Mouse (Mus musculus) induced T-regulatory cell, adult 2 months (primary cell): ENCODE results near the gene Tspear.
"Not testable (repeated sequence)": the region's sequence is repeated elsewhere in the genome, so short reads cannot be mapped to it uniquely, and the experiment has no call there.

Experiments used
- DNase-seq: peaks from one replicate; pipeline ENCODE4 v3.0.0-alpha.2; 2012; ENCODE audit warnings: low read depth

Gene Tspear

GRCm38 (mm10) chr10:77711157-77711556 is 24.8 kb downstream of the Tspear start, which contains the start of gene Gm10024:
TSS of gene Gm10024 (plus strand) at chr10:77711457.
- not testable (repeated sequence) for DNase-seq

GRCm38 (mm10) chr10:77713734-77714133 is 27.4 kb downstream of the Tspear start:
- DNase-seq, result no peak

- DNase-seq, result no peak
These were observed 29.1 kb downstream of the Tspear start, which contains the start of gene Gm10142 for GRCm38 (mm10) chr10:77715507-77715906. TSS of gene Gm10142 (plus strand) at chr10:77715807.

- DNase-seq, result not testable (repeated sequence)
These were observed 33.9 kb downstream of the Tspear start, which contains the start of gene Krtap12-1 for GRCm38 (mm10) chr10:77720299-77720698. TSS of gene Krtap12-1 (plus strand) at chr10:77720599.

GRCm38 (mm10) chr10:77724855-77725254 is 38.5 kb downstream of the Tspear start:
- DNase-seq, result peak; percentile 3

- DNase-seq, result no peak
These were observed 39.8 kb downstream of the Tspear start, which contains the start of gene Gm10100 for GRCm38 (mm10) chr10:77726186-77726585. TSS of gene Gm10100 (plus strand) at chr10:77726486.

- DNase-seq, result no peak
These were observed 41.9 kb downstream of the Tspear start for GRCm38 (mm10) chr10:77728280-77728679.

GRCm38 (mm10) chr10:77729241-77729640 is 42.9 kb downstream of the Tspear start:
- DNase-seq, result peak; percentile 39

GRCm38 (mm10) chr10:77735928-77736327 is 49.6 kb downstream of the Tspear start:
- DNase-seq, result no peak

- no peak for DNase-seq
These were observed 52.6 kb downstream of the Tspear start for GRCm38 (mm10) chr10:77738929-77739328.

GRCm38 (mm10) chr10:77741924-77742688 is 55.7 kb downstream of the Tspear start, which contains the start of gene Gm18596:
TSS of gene Gm18596 (minus strand) at chr10:77742638.
- not testable (repeated sequence) for DNase-seq

GRCm38 (mm10) chr10:77750686-77751085 is 64.3 kb downstream of the Tspear start:
- not testable (repeated sequence) for DNase-seq

GRCm38 (mm10) chr10:77751254-77751653 is 64.9 kb downstream of the Tspear start, which contains the start of gene Gm9736:
TSS of gene Gm9736 (minus strand) at chr10:77751354.
- DNase-seq, result not testable (repeated sequence)

- not testable (repeated sequence) for DNase-seq
These were observed 65.9 kb downstream of the Tspear start for GRCm38 (mm10) chr10:77752312-77752711.

- DNase-seq, result peak; percentile 22
These were observed 67.1 kb downstream of the Tspear start for GRCm38 (mm10) chr10:77753448-77753847.

- DNase-seq, result not testable (repeated sequence)
These were observed 73.2 kb downstream of the Tspear start, which contains the start of gene Gm3233 for GRCm38 (mm10) chr10:77759582-77759981. TSS of gene Gm3233 (minus strand) at chr10:77759682.

GRCm38 (mm10) chr10:77769727-77770126 is 83.4 kb downstream of the Tspear start:
- DNase-seq, result no peak

- not testable (repeated sequence) for DNase-seq
These were observed 84.9 kb downstream of the Tspear start, which contains the start of gene Gm3238 for GRCm38 (mm10) chr10:77771225-77771624. TSS of gene Gm3238 (minus strand) at chr10:77771325.

GRCm38 (mm10) chr10:77772142-77772541 is 85.8 kb downstream of the Tspear start:
- not testable (repeated sequence) for DNase-seq

GRCm38 (mm10) chr10:77776844-77777243 is 90.5 kb downstream of the Tspear start, which contains the start of gene Gm7138:
TSS of gene Gm7138 (minus strand) at chr10:77776944.
- not testable (repeated sequence) for DNase-seq

GRCm38 (mm10) chr10:77782442-77782841 is 96.1 kb downstream of the Tspear start, which contains the start of gene Gm3250:
TSS of gene Gm3250 (minus strand) at chr10:77782542.
- DNase-seq, result not testable (repeated sequence)

- not testable (repeated sequence) for DNase-seq
These were observed 97.0 kb downstream of the Tspear start for GRCm38 (mm10) chr10:77783396-77783795.

- not testable (repeated sequence) for DNase-seq
These were observed 101.5 kb downstream of the Tspear start, which contains the start of gene Gm7137 for GRCm38 (mm10) chr10:77787876-77788275. TSS of gene Gm7137 (minus strand) at chr10:77788200.
